In the genomic region with DNA sequence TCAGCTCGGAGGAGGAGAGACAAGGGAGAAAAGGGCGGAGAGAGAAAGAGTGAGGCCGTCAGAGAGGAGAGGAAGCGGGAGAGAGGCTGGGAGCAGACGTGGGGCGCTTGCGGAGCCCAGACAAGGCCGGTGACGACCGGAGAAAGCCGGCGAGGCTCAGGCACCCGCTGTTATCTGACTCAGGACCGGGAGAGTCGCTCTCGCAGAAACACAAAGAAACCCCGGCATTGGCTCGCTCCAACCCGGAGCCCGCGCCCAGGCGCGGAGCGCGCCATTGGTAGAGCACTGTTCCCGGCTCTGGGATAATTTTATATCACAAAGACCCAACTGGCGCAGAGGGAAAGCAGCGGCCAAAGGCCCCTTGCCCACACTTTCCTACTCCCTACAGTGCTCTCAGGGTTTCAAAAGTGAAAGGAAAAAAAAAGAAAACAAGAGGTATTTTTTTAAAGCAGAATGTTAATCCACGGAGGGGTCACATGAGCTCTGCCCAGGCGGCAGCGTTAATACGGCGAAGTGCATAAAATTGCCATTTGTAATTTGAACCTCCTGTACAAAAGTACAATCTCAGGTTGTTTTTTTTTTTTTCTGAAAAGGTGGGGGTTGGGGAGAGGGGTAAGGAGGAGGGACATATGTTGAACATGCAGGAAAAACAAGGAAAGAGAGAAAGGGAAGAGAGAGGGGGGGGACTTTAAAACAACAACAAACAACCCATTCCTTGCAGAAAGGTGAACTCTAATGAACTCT, we compare ENCODE assay signal across 8 mouse cellular contexts. TPM values are rescaled to one million over a fixed set of nuclear protein-coding genes. Genes with fewer than 3 reads are reported as not detected.
DNase-seq lines count a peak whose midpoint lies in the region; ATAC-seq and TF ChIP-seq lines count a peak whose summit lies in the region.

No protein-coding gene starts in this region.

- H3K9me3 ChIP-seq in heart, embryonic 15.5 days (replicated peaks) = no peaks in the 10 kb centered on the region
- H3K9me3 ChIP-seq in neural tube, embryonic 12.5 days = no peaks in the 10 kb centered on the region

- peak overlapping the region; percentile 97 for H3K4me3 ChIP-seq in testis, adult 2 months (ENCODE audit: control insufficient read depth, low read depth, low read length)
- peak overlapping the region; percentile 77 for H3K4me3 ChIP-seq in heart, embryonic 15.5 days
- H3K4me3 ChIP-seq in neural tube, embryonic 12.5 days = peak overlapping the region; percentile 95

- no peak for TF ChIP-seq CTCF in testis, adult 2 months (IDR thresholded peaks at IDR 0.05; ENCODE audit: control insufficient read depth, insufficient read depth, insufficient replicate concordance, low read depth, low read length)

- under 1% methylated on average over 33 of the region's 33 CpGs for WGBS in heart, embryonic 15.5 days
- under 1% methylated on average over 33 of the region's 33 CpGs for WGBS in neural tube, embryonic 12.5 days

- peak overlapping the region; percentile 29; the same call in 1 of the 2 replicates for H3K27ac ChIP-seq in testis, adult 2 months (ENCODE audit: control insufficient read depth, insufficient read depth, low read depth, low read length)
- H3K27ac ChIP-seq in heart, embryonic 15.5 days = peak overlapping the region; percentile 94
- peak overlapping the region; percentile 100 for H3K27ac ChIP-seq in neural tube, embryonic 12.5 days

- DNase-seq in adrenal gland, postnatal 14 days = peak; percentile 79
- DNase-seq in adrenal gland, postnatal 25 days = no peak
- DNase-seq in testis, postnatal 10 days (ENCODE audit: low spot score) = no peak
- peak; percentile 70 for DNase-seq in kidney, postnatal 14 days
- no peak for DNase-seq in adrenal gland, postnatal 4 days (ENCODE audit: low spot score in 2 of 2)

- H3K9ac ChIP-seq in heart, embryonic 15.5 days = peak overlapping the region; percentile 83
- peak overlapping the region; percentile 100 for H3K9ac ChIP-seq in neural tube, embryonic 12.5 days

- no peaks in the 10 kb centered on the region for H3K27me3 ChIP-seq in testis, adult 2 months (ENCODE audit: control insufficient read depth, insufficient read depth, low read length)
- H3K27me3 ChIP-seq in heart, embryonic 15.5 days = peaks cover 52% of the 10 kb centered on the region
- H3K27me3 ChIP-seq in neural tube, embryonic 12.5 days (replicated peaks) = no peaks in the 10 kb centered on the region

- H3K4me1 ChIP-seq in testis, adult 2 months (ENCODE audit: control insufficient read depth, insufficient read depth, low read length) = peaks cover 19% of the 10 kb centered on the region
- H3K4me1 ChIP-seq in heart, embryonic 15.5 days (replicated peaks) = peaks cover 16% of the 10 kb centered on the region
- peaks cover 39% of the 10 kb centered on the region for H3K4me1 ChIP-seq in neural tube, embryonic 12.5 days

- peak overlapping the region; percentile 90 for H3K4me2 ChIP-seq in heart, embryonic 15.5 days
- peak overlapping the region; percentile 95 for H3K4me2 ChIP-seq in neural tube, embryonic 12.5 days (replicated peaks)

- H3K36me3 ChIP-seq in testis, adult 2 months (ENCODE audit: control insufficient read depth, insufficient read depth, low read length) = no peaks in the 10 kb centered on the region
- H3K36me3 ChIP-seq in heart, embryonic 15.5 days = no peaks in the 10 kb centered on the region
- peaks cover 21% of the 10 kb centered on the region for H3K36me3 ChIP-seq in neural tube, embryonic 12.5 days

- ATAC-seq in heart, embryonic 15.5 days (replicated peaks; ENCODE audit: insufficient number of reproducible peaks, insufficient read depth, low FRiP score, low read depth) = no peak
- no peak for ATAC-seq in neural tube, embryonic 12.5 days (ENCODE audit: low FRiP score, low read depth)

- TF ChIP-seq POLR2A in testis, adult 2 months (IDR thresholded peaks at IDR 0.05; ENCODE audit: control insufficient read depth, low read depth, low read length) = no peak

RNA-seq across cellular contexts. Expression of a gene that starts 7.5 kb away (rescaled TPM):
- total RNA-seq in adrenal gland, postnatal 14 days (2021) = 91.5 and 106 TPM in 2 replicates
- 101 and 117 TPM in 2 replicates for total RNA-seq in adrenal gland, postnatal 25 days (2021)
- polyA plus RNA-seq in testis, adult 2 months (2012; rRNA removed) = 11.3 and 14.8 TPM in 2 replicates
- polyA plus RNA-seq in heart, embryonic 15.5 days (2015; fragmentation: Nextera tagmentation; extraction: Ambion mirVana) = 25.1 and 27.6 TPM in 2 replicates
- polyA plus RNA-seq in neural tube, embryonic 12.5 days (2016; fragmentation: Nextera tagmentation; extraction: Ambion mirVana) = 101 and 103 TPM in 2 replicates
- total RNA-seq in adrenal gland, postnatal 4 days (2021) = 100 to 1,000 TPM; 143 to 160 TPM

Comparison
In these comparisons a context has a peak if more than half of its experiments do, and no peak if none do; other contexts are left out.
1. DNase-seq: peak in adrenal gland, postnatal 14 days (single experiment) and kidney, postnatal 14 days (single experiment); none in adrenal gland, postnatal 25 days (single experiment), testis, postnatal 10 days (single experiment) and adrenal gland, postnatal 4 days (0 of 2).
2. H3K27ac ChIP-seq: peak in every context shown above with its lines; median percentile 100 in neural tube, embryonic 12.5 days; 94 in heart, embryonic 15.5 days; 29 in testis, adult 2 months.
3. Peak in every context shown above with its lines, with median percentiles within 50 percentile points of each other: H3K4me3 ChIP-seq.